ENCODE assay signal across 8 mouse cellular contexts in genomic region chr3:97609845-97610410, GRCm38 (mm10). TPM values are rescaled to one million over a fixed set of nuclear protein-coding genes. Genes with fewer than 3 reads are reported as not detected.
DNase-seq lines count a peak whose midpoint lies in the region; ATAC-seq and TF ChIP-seq lines count a peak whose summit lies in the region.

TSS of gene Chd1l (minus strand) at chr3:97610203.

- H3K4me3 ChIP-seq in C2C12 (ENCODE audit: insufficient read depth, poor library complexity, severe bottlenecking): peak within 1 kb of the TSS; percentile 49
- peak within 1 kb of the TSS; percentile 54 for H3K4me3 ChIP-seq in embryonic fibroblast, embryonic 13.5 days (ENCODE audit: insufficient read depth, low read length)
- H3K4me3 ChIP-seq in heart, embryonic 10.5 days: peak within 1 kb of the TSS; percentile 81
- H3K4me3 ChIP-seq in kidney, embryonic 14.5 days (ENCODE audit: low read length): peak within 1 kb of the TSS; percentile 82
- H3K4me3 ChIP-seq in limb, embryonic 15.5 days: peak within 1 kb of the TSS; percentile 81
- peak within 1 kb of the TSS; percentile 80 for H3K4me3 ChIP-seq in midbrain, postnatal 0 days (ENCODE audit: low read depth, low read length)

- peaks cover 8% of the 10 kb centered on the region for H3K79me2 ChIP-seq in C2C12 (ENCODE audit: control insufficient read depth, insufficient read depth)

- peak; percentile 64 for TF ChIP-seq POLR2A in embryonic fibroblast, embryonic 13.5 days (IDR thresholded peaks at IDR 0.05; ENCODE audit: low read depth, low read length)

- under 1% methylated on average over 55 of the region's 56 CpGs for WGBS in heart, embryonic 10.5 days
- WGBS in kidney, embryonic 14.5 days: 0% methylated on average over 54 of the region's 56 CpGs
- WGBS in limb, embryonic 15.5 days: under 1% methylated on average over 56 of the region's 56 CpGs
- WGBS in midbrain, postnatal 0 days: under 1% methylated on average over 45 of the region's 56 CpGs

- peak within 1 kb of the TSS; percentile 92 for H3K9ac ChIP-seq in kidney, embryonic 14.5 days (ENCODE audit: low read depth, low read length)
- peak within 1 kb of the TSS; percentile 73 for H3K9ac ChIP-seq in limb, embryonic 15.5 days
- H3K9ac ChIP-seq in midbrain, postnatal 0 days (replicated peaks; ENCODE audit: low read length, poor library complexity, severe bottlenecking): peak within 1 kb of the TSS; percentile 76

- ATAC-seq in kidney, embryonic 14.5 days (ENCODE audit: low FRiP score, low TSS enrichment): peak; percentile 95
- peak; percentile 79 for ATAC-seq in limb, embryonic 15.5 days (ENCODE audit: insufficient number of reproducible peaks, low FRiP score, low TSS enrichment, low read depth)
- peak; percentile 94 for ATAC-seq in midbrain, postnatal 0 days (ENCODE audit: low FRiP score)

- peak; percentile 100 for TF ChIP-seq CTCF in C2C12 (IDR thresholded peaks at IDR 0.05; ENCODE audit: control insufficient read depth, insufficient read depth, insufficient read length)
- TF ChIP-seq CTCF in embryonic fibroblast, embryonic 13.5 days (IDR thresholded peaks at IDR 0.05; ENCODE audit: borderline replicate concordance, insufficient read depth, low read length): peak; percentile 97
- peak; percentile 96 for TF ChIP-seq CTCF in midbrain, postnatal 0 days (IDR thresholded peaks at IDR 0.05)

- H3K4me2 ChIP-seq in kidney, embryonic 14.5 days (replicated peaks; ENCODE audit: low read depth, low read length): peak within 1 kb of the TSS; percentile 85
- peak within 1 kb of the TSS; percentile 84 for H3K4me2 ChIP-seq in limb, embryonic 15.5 days
- H3K4me2 ChIP-seq in midbrain, postnatal 0 days (ENCODE audit: low read depth, low read length, poor library complexity, severe bottlenecking): peak within 1 kb of the TSS; percentile 70

- H3K79me3 ChIP-seq in C2C12 (ENCODE audit: low read depth): peaks cover 2% of the 10 kb centered on the region

- H3K36me3 ChIP-seq in C2C12 (ENCODE audit: control insufficient read depth, insufficient read depth): no peaks in the 10 kb centered on the region
- no peaks in the 10 kb centered on the region for H3K36me3 ChIP-seq in heart, embryonic 10.5 days
- no peaks in the 10 kb centered on the region for H3K36me3 ChIP-seq in kidney, embryonic 14.5 days (ENCODE audit: control insufficient read depth, insufficient read depth, low read length)
- H3K36me3 ChIP-seq in limb, embryonic 15.5 days: no peaks in the 10 kb centered on the region
- no peaks in the 10 kb centered on the region for H3K36me3 ChIP-seq in midbrain, postnatal 0 days (ENCODE audit: insufficient read depth, low read length)

- H3K9me3 ChIP-seq in heart, embryonic 10.5 days: no peaks in the 10 kb centered on the region
- H3K9me3 ChIP-seq in kidney, embryonic 14.5 days (ENCODE audit: control insufficient read depth, low read length): no peaks in the 10 kb centered on the region
- H3K9me3 ChIP-seq in limb, embryonic 15.5 days: no peaks in the 10 kb centered on the region
- H3K9me3 ChIP-seq in midbrain, postnatal 0 days (ENCODE audit: low read length): no peaks in the 10 kb centered on the region

- no peaks in the 10 kb centered on the region for H3K4me1 ChIP-seq in embryonic fibroblast, embryonic 13.5 days (ENCODE audit: control insufficient read depth, insufficient read depth, low read length)
- H3K4me1 ChIP-seq in heart, embryonic 10.5 days: no peaks in the 10 kb centered on the region
- no peaks in the 10 kb centered on the region for H3K4me1 ChIP-seq in kidney, embryonic 14.5 days (ENCODE audit: control insufficient read depth, insufficient read depth, low read length)
- H3K4me1 ChIP-seq in limb, embryonic 15.5 days: peaks cover 9% of the 10 kb centered on the region; the same call in 1 of the 2 replicates
- H3K4me1 ChIP-seq in midbrain, postnatal 0 days (ENCODE audit: insufficient read depth, low read length): peaks cover 3% of the 10 kb centered on the region; the same call in 1 of the 2 replicates

- peak; percentile 95 for DNase-seq in brain, adult 2 months (ENCODE audit: low read depth, low spot score)
- peak; percentile 95 for DNase-seq in heart, embryonic 10.5 days (ENCODE audit: low spot score)
- peak; percentile 90 for DNase-seq in midbrain, postnatal 0 days (ENCODE audit: low spot score)
- peak; percentile 93 to 96 for DNase-seq in spleen, postnatal 10 days (ENCODE audit: low spot score in 2 of 2)

- H3ac ChIP-seq in C2C12 (ENCODE audit: control insufficient read depth, insufficient read length, low read depth): peak within 1 kb of the TSS; percentile 96

- peak within 1 kb of the TSS; percentile 16 for H3K27ac ChIP-seq in embryonic fibroblast, embryonic 13.5 days (ENCODE audit: insufficient read depth, low read length)
- peak within 1 kb of the TSS; percentile 98 for H3K27ac ChIP-seq in heart, embryonic 10.5 days
- peak within 1 kb of the TSS; percentile 93 for H3K27ac ChIP-seq in kidney, embryonic 14.5 days (ENCODE audit: low read depth, low read length)
- peak within 1 kb of the TSS; percentile 90 for H3K27ac ChIP-seq in limb, embryonic 15.5 days
- peak within 1 kb of the TSS; percentile 85 for H3K27ac ChIP-seq in midbrain, postnatal 0 days (ENCODE audit: low read depth, low read length)

- no peaks in the 10 kb centered on the region for H3K27me3 ChIP-seq in C2C12 (ENCODE audit: control insufficient read depth, insufficient read depth, insufficient read length)
- no peaks in the 10 kb centered on the region for H3K27me3 ChIP-seq in heart, embryonic 10.5 days (ENCODE audit: insufficient read depth, poor library complexity, severe bottlenecking)
- H3K27me3 ChIP-seq in kidney, embryonic 14.5 days (ENCODE audit: control insufficient read depth, insufficient read depth, low read length): no peaks in the 10 kb centered on the region
- no peaks in the 10 kb centered on the region for H3K27me3 ChIP-seq in limb, embryonic 15.5 days
- no peaks in the 10 kb centered on the region for H3K27me3 ChIP-seq in midbrain, postnatal 0 days (ENCODE audit: insufficient read depth, low read length)

TF ChIP-seq in C2C12, 6 proteins besides CTCF, POLR2A, EP300 and RAD21:
- TF ChIP-seq MAX (IDR thresholded peaks at IDR 0.05) (peak; percentile 94), MYOG (IDR thresholded peaks at IDR 0.05; ENCODE audit: control insufficient read depth, extremely low read depth, insufficient read length) (no peak), USF1 (IDR thresholded peaks at IDR 0.05; ENCODE audit: low read depth) (no peak), FOSL1 (IDR thresholded peaks at IDR 0.05; ENCODE audit: insufficient read depth, low read length, poor library complexity, severe bottlenecking) (no peak), MYOD1 (IDR thresholded peaks at IDR 0.05; ENCODE audit: control insufficient read depth, insufficient read length, low read depth) (no peak), CEBPB (IDR thresholded peaks at IDR 0.05; ENCODE audit: low read depth) (no peak)

RNA-seq across cellular contexts. Expression of gene Chd1l, which starts in this region (rescaled TPM):
- 6.6 TPM for polyA plus RNA-seq in C2C12 (2012; fragmentation: generic; extraction: Trizol)
- 5.7 and 9.3 TPM in 2 replicates for polyA plus RNA-seq in embryonic fibroblast, embryonic 13.5 days (2011; ENCODE audit: insufficient read length, low read depth, missing spikeins)
- 21.7 and 22.8 TPM in 2 replicates for polyA plus RNA-seq in heart, embryonic 10.5 days (2016; fragmentation: Nextera tagmentation; extraction: Ambion mirVana)
- polyA plus RNA-seq in kidney, embryonic 14.5 days (2014; fragmentation: Nextera tagmentation; extraction: Ambion mirVana): 11.5 and 18.1 TPM in 2 replicates
- 12.6 and 13.7 TPM in 2 replicates for polyA plus RNA-seq in limb, embryonic 15.5 days (2015; fragmentation: Nextera tagmentation; extraction: Ambion mirVana)
- 5.9 and 7.1 TPM in 2 replicates for total RNA-seq in midbrain, postnatal 0 days (2014; rRNA removed)
- 6.8 and 6.9 TPM in 2 replicates for polyA plus RNA-seq in midbrain, postnatal 0 days (2015; fragmentation: Nextera tagmentation; extraction: Ambion mirVana)

Comparison
In these comparisons a context has a peak if more than half of its experiments do, and no peak if none do; other contexts are left out.
1. Peak in every context shown above with its lines: DNase-seq, ATAC-seq, H3K4me3 ChIP-seq and H3K27ac ChIP-seq.
2. H3K27ac ChIP-seq: peak in every context shown above with its lines; median percentile 98 in heart, embryonic 10.5 days; 93 in kidney, embryonic 14.5 days; 90 in limb, embryonic 15.5 days; 85 in midbrain, postnatal 0 days; 16 in embryonic fibroblast, embryonic 13.5 days.